Mouse (Mus musculus): ENCODE data around the gene Senp7. TPM values are rescaled to one million over a fixed set of nuclear protein-coding genes. Genes with fewer than 3 reads are reported as not detected.
A peak's percentile ranks its signal among the peaks of the same experiment; 100 is the strongest.

Senp7 gene
- polyA plus RNA-seq, 1 experiment = 25.1 TPM

GRCm38 (mm10) chr16:56034566-56034965, 13.6 kb upstream of the Senp7 start:
- TF ChIP-seq CTCF (IDR thresholded peaks at IDR 0.05; ENCODE audit: extremely low read depth, insufficient read depth, low read length) (no peak), POLR2A (IDR thresholded peaks at IDR 0.05; ENCODE audit: extremely low read depth, insufficient read depth, low read length) (no peak)
- no peak overlapping the region for H3K4me3 ChIP-seq (ENCODE audit: insufficient read depth, low read length)
- H3K4me1 ChIP-seq (ENCODE audit: control insufficient read depth, insufficient read depth, low read length) = peaks cover 4% of the 10 kb centered on the region
- H3K27ac ChIP-seq (ENCODE audit: insufficient read depth, low read length) = no peak overlapping the region

DNA sequence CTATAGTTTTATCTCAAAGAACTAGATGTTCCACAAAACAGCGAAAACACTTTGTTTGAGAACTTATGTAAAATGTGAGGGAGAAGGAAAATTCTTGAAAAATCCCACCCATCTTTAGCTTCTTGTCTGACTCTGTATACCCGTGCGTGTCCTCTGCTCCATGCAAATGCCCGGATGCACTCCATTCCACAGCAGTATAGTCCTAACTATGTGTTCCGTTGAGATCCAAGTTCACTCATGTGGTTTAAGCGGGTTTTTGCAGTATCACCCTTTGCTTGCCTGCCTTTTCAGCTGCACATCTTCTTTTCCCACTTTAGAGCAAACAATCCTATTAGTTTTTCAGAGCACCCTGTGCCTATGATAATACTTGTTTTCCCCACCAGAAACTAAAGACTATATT, 11.6 kb upstream of the Senp7 start:
- Histone ChIP-seq H3K27ac (ENCODE audit: insufficient read depth, low read length) (no peak overlapping the region), H3K4me3 (ENCODE audit: insufficient read depth, low read length) (peak overlapping the region; percentile 5; the same call in 1 of the 2 replicates), H3K4me1 (ENCODE audit: control insufficient read depth, insufficient read depth, low read length) (peaks cover 4% of the 10 kb centered on the region)
- TF ChIP-seq POLR2A (IDR thresholded peaks at IDR 0.05; ENCODE audit: extremely low read depth, insufficient read depth, low read length) (no peak), CTCF (IDR thresholded peaks at IDR 0.05; ENCODE audit: extremely low read depth, insufficient read depth, low read length) (no peak)

DNA sequence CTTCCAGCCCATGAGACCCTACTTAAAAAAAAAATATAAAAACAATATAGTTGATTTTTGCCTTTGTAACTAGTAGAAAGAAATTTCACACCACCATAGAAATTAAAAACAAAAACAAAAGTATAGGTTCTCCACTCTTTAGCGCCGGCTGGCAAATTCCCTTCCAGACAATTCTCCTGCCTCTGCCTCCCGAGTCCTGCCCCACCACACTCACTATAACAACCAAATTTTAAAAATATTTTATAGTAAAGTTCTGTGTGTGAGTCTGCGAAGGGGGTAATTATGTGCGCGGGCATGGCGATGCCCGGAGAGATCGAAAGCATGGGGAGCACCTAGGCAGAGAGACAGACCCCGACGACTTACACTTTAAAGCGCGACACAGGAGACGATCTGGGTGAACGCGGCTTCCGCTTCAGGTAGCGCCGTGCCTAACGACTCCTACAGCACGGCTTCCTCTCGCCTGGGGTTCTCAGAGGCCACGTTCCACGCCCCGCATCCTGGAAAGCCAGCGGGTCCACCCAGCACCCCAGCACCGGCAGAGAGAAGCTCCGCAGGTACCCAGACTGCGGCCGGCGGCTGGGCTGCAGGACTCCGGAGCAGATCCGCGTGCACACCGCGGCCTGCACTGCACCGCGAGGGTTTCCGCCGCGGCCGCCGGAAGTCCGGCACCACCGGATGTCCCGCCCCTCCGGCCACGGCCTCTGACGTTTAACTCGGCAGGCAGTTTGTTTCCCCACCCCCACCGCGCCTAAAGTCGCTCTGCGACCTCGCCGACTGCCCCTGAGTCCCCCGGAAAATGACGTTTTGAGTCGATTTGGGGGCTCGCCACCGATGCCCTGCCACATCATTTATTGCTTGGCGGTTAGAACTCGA, 10.8 kb upstream of the Senp7 start, which contains the start of gene Trmt10c:
Trmt10c (minus strand) TSS at position 682 of the 873 bp plus-strand sequence.
- H3K27ac ChIP-seq (ENCODE audit: insufficient read depth, low read length) = peak within 1 kb of the TSS; percentile 68
- TF ChIP-seq CTCF (IDR thresholded peaks at IDR 0.05; ENCODE audit: extremely low read depth, insufficient read depth, low read length) = no peak
- TF ChIP-seq POLR2A (IDR thresholded peaks at IDR 0.05; ENCODE audit: extremely low read depth, insufficient read depth, low read length) = peak; percentile 44
- H3K4me3 ChIP-seq (ENCODE audit: insufficient read depth, low read length) = peak within 1 kb of the TSS; percentile 86
- peaks cover 4% of the 10 kb centered on the region for H3K4me1 ChIP-seq (ENCODE audit: control insufficient read depth, insufficient read depth, low read length)

GRCm38 (mm10) chr16:56038090-56038489, 10.0 kb upstream of the Senp7 start:
- Histone ChIP-seq H3K4me1 (ENCODE audit: control insufficient read depth, insufficient read depth, low read length) (peaks cover 4% of the 10 kb centered on the region), H3K4me3 (ENCODE audit: insufficient read depth, low read length) (peak overlapping the region; percentile 86), H3K27ac (ENCODE audit: insufficient read depth, low read length) (peak overlapping the region; percentile 68)
- no peak for TF ChIP-seq POLR2A (IDR thresholded peaks at IDR 0.05; ENCODE audit: extremely low read depth, insufficient read depth, low read length)
- TF ChIP-seq CTCF (IDR thresholded peaks at IDR 0.05; ENCODE audit: extremely low read depth, insufficient read depth, low read length) = no peak

GRCm38 (mm10) chr16:56055911-56056310, 7.8 kb downstream of the Senp7 start:
- H3K27ac ChIP-seq (ENCODE audit: insufficient read depth, low read length) = no peak overlapping the region
- no peak overlapping the region for H3K4me3 ChIP-seq (ENCODE audit: insufficient read depth, low read length)
- TF ChIP-seq CTCF (IDR thresholded peaks at IDR 0.05; ENCODE audit: extremely low read depth, insufficient read depth, low read length) = no peak
- TF ChIP-seq POLR2A (IDR thresholded peaks at IDR 0.05; ENCODE audit: extremely low read depth, insufficient read depth, low read length) = no peak
- no peaks in the 10 kb centered on the region for H3K4me1 ChIP-seq (ENCODE audit: control insufficient read depth, insufficient read depth, low read length)

GRCm38 (mm10) chr16:56056944-56057590, 8.9 kb downstream of the Senp7 start:
- Histone ChIP-seq H3K4me3 (ENCODE audit: insufficient read depth, low read length) (no peak overlapping the region), H3K27ac (ENCODE audit: insufficient read depth, low read length) (no peak overlapping the region), H3K4me1 (ENCODE audit: control insufficient read depth, insufficient read depth, low read length) (no peaks in the 10 kb centered on the region)
- no peak for TF ChIP-seq POLR2A (IDR thresholded peaks at IDR 0.05; ENCODE audit: extremely low read depth, insufficient read depth, low read length)

GRCm38 (mm10) chr16:56058151-56058550, 10.0 kb downstream of the Senp7 start:
- H3K4me1 ChIP-seq (ENCODE audit: control insufficient read depth, insufficient read depth, low read length) = no peaks in the 10 kb centered on the region
- TF ChIP-seq CTCF (IDR thresholded peaks at IDR 0.05; ENCODE audit: extremely low read depth, insufficient read depth, low read length) = no peak
- TF ChIP-seq POLR2A (IDR thresholded peaks at IDR 0.05; ENCODE audit: extremely low read depth, insufficient read depth, low read length) = no peak
- H3K4me3 ChIP-seq (ENCODE audit: insufficient read depth, low read length) = no peak overlapping the region
- H3K27ac ChIP-seq (ENCODE audit: insufficient read depth, low read length) = no peak overlapping the region

GRCm38 (mm10) chr16:56061995-56062594, 14.0 kb downstream of the Senp7 start:
- Histone ChIP-seq H3K4me3 (ENCODE audit: insufficient read depth, low read length) (no peak overlapping the region), H3K27ac (ENCODE audit: insufficient read depth, low read length) (no peak overlapping the region), H3K4me1 (ENCODE audit: control insufficient read depth, insufficient read depth, low read length) (no peaks in the 10 kb centered on the region)
- TF ChIP-seq CTCF (IDR thresholded peaks at IDR 0.05; ENCODE audit: extremely low read depth, insufficient read depth, low read length) = no peak
- no peak for TF ChIP-seq POLR2A (IDR thresholded peaks at IDR 0.05; ENCODE audit: extremely low read depth, insufficient read depth, low read length)

DNA sequence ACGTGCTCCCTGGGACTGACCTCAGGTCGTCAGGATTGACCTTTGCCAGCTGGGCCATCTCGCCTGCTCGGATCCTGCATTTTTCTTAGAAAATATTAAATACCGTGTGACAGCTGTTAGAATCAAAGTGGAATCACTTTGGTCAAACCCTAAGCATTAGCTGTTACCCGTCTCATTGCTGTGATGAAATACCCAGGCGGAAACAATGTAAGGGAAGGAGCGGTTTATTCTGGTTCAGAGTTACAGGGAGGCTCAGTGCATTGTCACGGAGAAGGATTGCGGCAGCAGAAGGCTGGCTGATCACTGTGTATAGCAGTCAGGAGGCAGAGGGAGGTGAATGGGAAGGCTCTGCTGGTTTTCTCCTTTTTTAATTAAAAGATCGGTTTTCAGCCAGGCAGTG, 14.8 kb downstream of the Senp7 start:
- H3K4me1 ChIP-seq (ENCODE audit: control insufficient read depth, insufficient read depth, low read length) = no peaks in the 10 kb centered on the region

More for the DNA sequence above, 14.8 kb downstream of the Senp7 start:
- Histone ChIP-seq H3K27ac (ENCODE audit: insufficient read depth, low read length) (no peak overlapping the region), H3K4me3 (ENCODE audit: insufficient read depth, low read length) (no peak overlapping the region)
- no peak for TF ChIP-seq CTCF (IDR thresholded peaks at IDR 0.05; ENCODE audit: extremely low read depth, insufficient read depth, low read length)
- no peak for TF ChIP-seq POLR2A (IDR thresholded peaks at IDR 0.05; ENCODE audit: extremely low read depth, insufficient read depth, low read length)
